Mouse (Mus musculus): ENCODE results near the gene Rps27. TPM values are rescaled to one million over a fixed set of nuclear protein-coding genes. Genes with fewer than 3 reads are reported as not detected.

Gene Rps27
- polyA plus RNA-seq, 1 experiment from 2014 or later, result 1,909 TPM

- Histone ChIP-seq H3K4me1 (ENCODE audit: insufficient read depth, low read depth, low read length) (no peaks in the 10 kb centered on the region), H3K4me3 (ENCODE audit: low read depth, low read length) (no peak overlapping the region), H3K4me2 (replicated peaks; ENCODE audit: low read depth, low read length) (no peak overlapping the region), H3K27ac (ENCODE audit: low read length) (no peak overlapping the region), H3K9ac (replicated peaks; ENCODE audit: low read depth) (no peak overlapping the region), H3K9me3 (ENCODE audit: low read length) (no peaks in the 10 kb centered on the region), H3K27me3 (replicated peaks; ENCODE audit: insufficient read depth, low read length) (no peaks in the 10 kb centered on the region), H3K36me3 (ENCODE audit: insufficient read depth, low read length) (no peaks in the 10 kb centered on the region)
- ATAC-seq (no peak), DNase-seq (ENCODE audit: low spot score) (no peak)
- TF ChIP-seq CTCF (IDR thresholded peaks at IDR 0.05) (no peak), EP300 (IDR thresholded peaks at IDR 0.05) (no peak)
- 40% methylated on average over 1 of the region's 1 CpGs for WGBS
Measured at GRCm38 (mm10) chr3:90202884-90203283, 10.6 kb downstream of the Rps27 start.

GRCm38 (mm10) chr3:90197548-90197947, 15.9 kb downstream of the Rps27 start:
- Histone ChIP-seq H3K9me3 (ENCODE audit: low read length) (no peaks in the 10 kb centered on the region), H3K36me3 (ENCODE audit: insufficient read depth, low read length) (no peaks in the 10 kb centered on the region), H3K4me2 (replicated peaks; ENCODE audit: low read depth, low read length) (no peak overlapping the region), H3K27me3 (replicated peaks; ENCODE audit: insufficient read depth, low read length) (no peaks in the 10 kb centered on the region), H3K4me1 (ENCODE audit: insufficient read depth, low read depth, low read length) (no peaks in the 10 kb centered on the region), H3K4me3 (ENCODE audit: low read depth, low read length) (no peak overlapping the region), H3K9ac (replicated peaks; ENCODE audit: low read depth) (no peak overlapping the region), H3K27ac (ENCODE audit: low read length) (no peak overlapping the region)
- 78% methylated on average over 1 of the region's 1 CpGs for WGBS
- TF ChIP-seq CTCF (IDR thresholded peaks at IDR 0.05) (no peak), EP300 (IDR thresholded peaks at IDR 0.05) (no peak)
- ATAC-seq (no peak), DNase-seq (ENCODE audit: low spot score) (no peak)

- Histone ChIP-seq H3K9me3 (ENCODE audit: low read length) (no peaks in the 10 kb centered on the region), H3K4me1 (ENCODE audit: insufficient read depth, low read depth, low read length) (no peaks in the 10 kb centered on the region), H3K27ac (ENCODE audit: low read length) (no peak overlapping the region), H3K27me3 (replicated peaks; ENCODE audit: insufficient read depth, low read length) (no peaks in the 10 kb centered on the region), H3K36me3 (ENCODE audit: insufficient read depth, low read length) (no peaks in the 10 kb centered on the region), H3K4me2 (replicated peaks; ENCODE audit: low read depth, low read length) (no peak overlapping the region), H3K9ac (replicated peaks; ENCODE audit: low read depth) (no peak overlapping the region), H3K4me3 (ENCODE audit: low read depth, low read length) (no peak overlapping the region)
- TF ChIP-seq CTCF (IDR thresholded peaks at IDR 0.05) (no peak), EP300 (IDR thresholded peaks at IDR 0.05) (no peak)
- WGBS, result 77% methylated on average over 1 of the region's 1 CpGs
- no peak for DNase-seq (ENCODE audit: low spot score)
- ATAC-seq, result no peak
Measured at GRCm38 (mm10) chr3:90195644-90196043, 17.8 kb downstream of the Rps27 start.

GRCm38 (mm10) chr3:90194759-90195158, 18.7 kb downstream of the Rps27 start:
- DNase-seq (ENCODE audit: low spot score), result no peak
- TF ChIP-seq EP300 (IDR thresholded peaks at IDR 0.05) (no peak), CTCF (IDR thresholded peaks at IDR 0.05) (no peak)

GRCm38 (mm10) chr3:90190859-90191510, 22.5 kb downstream of the Rps27 start:
- Histone ChIP-seq H3K4me3 (ENCODE audit: low read depth, low read length) (no peak overlapping the region), H3K27me3 (replicated peaks; ENCODE audit: insufficient read depth, low read length) (no peaks in the 10 kb centered on the region), H3K4me2 (replicated peaks; ENCODE audit: low read depth, low read length) (no peak overlapping the region), H3K9ac (replicated peaks; ENCODE audit: low read depth) (no peak overlapping the region), H3K9me3 (ENCODE audit: low read length) (no peaks in the 10 kb centered on the region), H3K4me1 (ENCODE audit: insufficient read depth, low read depth, low read length) (no peaks in the 10 kb centered on the region), H3K36me3 (ENCODE audit: insufficient read depth, low read length) (no peaks in the 10 kb centered on the region), H3K27ac (ENCODE audit: low read length) (no peak overlapping the region)
- TF ChIP-seq CTCF (IDR thresholded peaks at IDR 0.05) (no peak), EP300 (IDR thresholded peaks at IDR 0.05) (no peak)
- no peak for ATAC-seq
- no peak for DNase-seq (ENCODE audit: low spot score)
- 62% methylated on average over 11 of the region's 11 CpGs for WGBS

More at GRCm38 (mm10) chr3:90194759-90195158, 18.7 kb downstream of the Rps27 start:
- no peaks in the 10 kb centered on the region for H3K27me3 ChIP-seq (replicated peaks; ENCODE audit: insufficient read depth, low read length)
- H3K4me2 ChIP-seq (replicated peaks; ENCODE audit: low read depth, low read length), result no peak overlapping the region
- H3K9ac ChIP-seq (replicated peaks; ENCODE audit: low read depth), result no peak overlapping the region
- H3K36me3 ChIP-seq (ENCODE audit: insufficient read depth, low read length), result no peaks in the 10 kb centered on the region
- no peak overlapping the region for H3K27ac ChIP-seq (ENCODE audit: low read length)
- 49% methylated on average over 4 of the region's 4 CpGs for whole genome bisulfite sequencing
- no peak for ATAC-seq
- no peaks in the 10 kb centered on the region for H3K9me3 ChIP-seq (ENCODE audit: low read length)
- no peaks in the 10 kb centered on the region for H3K4me1 ChIP-seq (ENCODE audit: insufficient read depth, low read depth, low read length)
- H3K4me3 ChIP-seq (ENCODE audit: low read depth, low read length), result no peak overlapping the region

- Histone ChIP-seq H3K4me3 (ENCODE audit: low read depth, low read length) (no peak overlapping the region), H3K4me2 (replicated peaks; ENCODE audit: low read depth, low read length) (no peak overlapping the region), H3K4me1 (ENCODE audit: insufficient read depth, low read depth, low read length) (no peaks in the 10 kb centered on the region), H3K9ac (replicated peaks; ENCODE audit: low read depth) (no peak overlapping the region), H3K36me3 (ENCODE audit: insufficient read depth, low read length) (no peaks in the 10 kb centered on the region), H3K9me3 (ENCODE audit: low read length) (no peaks in the 10 kb centered on the region), H3K27ac (ENCODE audit: low read length) (no peak overlapping the region), H3K27me3 (replicated peaks; ENCODE audit: insufficient read depth, low read length) (no peaks in the 10 kb centered on the region)
- ATAC-seq, result no peak
- DNase-seq (ENCODE audit: low spot score), result peak; percentile 17
- WGBS, result 50% methylated on average over 3 of the region's 3 CpGs
- TF ChIP-seq EP300 (IDR thresholded peaks at IDR 0.05) (no peak), CTCF (IDR thresholded peaks at IDR 0.05) (no peak)
Measured at GRCm38 (mm10) chr3:90183581-90183980, 29.9 kb downstream of the Rps27 start.
